Mouse (Mus musculus) retina, postnatal 7 days (tissue): Measurements from ENCODE around the gene Map6.
A peak's percentile ranks its signal among the peaks of the same experiment; 100 is the strongest.
"Not testable (repeated sequence)": the region's sequence is repeated elsewhere in the genome, so short reads cannot be mapped to it uniquely, and the experiment has no call there.

Source experiments
- DNase-seq: peaks from one replicate; pipeline ENCODE4 v3.0.0-alpha.2; 2012; ENCODE audit warnings: low read depth, low spot score

Map6 gene

DNA sequence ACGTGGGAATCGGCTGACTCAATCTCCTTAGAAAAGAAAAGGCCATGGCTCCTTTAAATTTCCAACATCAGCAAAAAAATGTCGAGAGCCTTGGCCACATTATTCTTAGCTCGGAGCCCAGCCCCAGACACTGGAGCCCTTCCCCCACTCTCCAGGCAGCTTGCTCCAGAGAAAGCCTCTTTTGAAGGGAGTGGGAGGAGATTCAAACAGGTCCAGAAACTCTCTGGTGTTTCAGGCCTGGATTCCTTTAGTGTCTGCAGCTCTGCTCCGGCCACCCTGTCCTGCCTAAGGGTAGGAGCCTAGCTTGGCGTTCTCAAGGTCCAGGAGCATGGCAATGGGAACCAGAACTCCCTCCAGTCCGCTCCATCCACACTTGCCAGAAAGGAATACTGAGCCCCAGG lies 88.5 kb downstream of the Map6 start:
- DNase-seq, result no peak

DNA sequence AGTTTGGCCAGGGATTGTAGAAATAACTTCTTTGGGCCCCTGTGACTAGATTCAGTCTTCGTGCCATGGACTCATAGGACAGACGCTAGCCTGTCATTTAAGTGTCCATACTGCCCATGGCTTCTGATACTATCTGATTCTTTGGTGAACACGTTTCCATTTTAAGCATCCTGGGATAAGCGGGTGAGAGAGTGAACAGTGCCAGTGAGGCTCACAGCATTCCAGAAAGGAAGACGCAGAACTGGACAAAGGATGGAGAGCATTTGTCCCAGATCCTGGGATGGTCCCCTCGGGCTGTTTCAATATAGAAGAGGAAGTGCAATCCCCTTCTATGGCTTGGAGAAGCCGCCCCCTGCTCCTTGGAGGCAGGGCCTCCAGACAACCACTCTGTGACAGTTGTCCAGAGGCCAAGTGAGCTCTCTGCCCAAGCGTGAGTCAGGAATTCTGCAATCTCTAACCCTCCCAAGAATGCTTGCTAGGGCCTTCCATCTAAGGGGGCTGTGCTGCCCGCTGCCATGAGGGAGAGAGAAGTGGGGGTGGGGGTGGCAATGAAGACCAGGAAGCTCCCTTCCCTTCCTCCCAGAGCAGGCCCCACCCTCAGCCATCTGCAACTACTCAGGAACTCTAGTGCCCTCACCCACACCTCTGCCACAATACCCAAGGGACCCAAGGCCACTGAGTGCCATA lies 89.1 kb downstream of the Map6 start:
- DNase-seq, result no peak

DNA sequence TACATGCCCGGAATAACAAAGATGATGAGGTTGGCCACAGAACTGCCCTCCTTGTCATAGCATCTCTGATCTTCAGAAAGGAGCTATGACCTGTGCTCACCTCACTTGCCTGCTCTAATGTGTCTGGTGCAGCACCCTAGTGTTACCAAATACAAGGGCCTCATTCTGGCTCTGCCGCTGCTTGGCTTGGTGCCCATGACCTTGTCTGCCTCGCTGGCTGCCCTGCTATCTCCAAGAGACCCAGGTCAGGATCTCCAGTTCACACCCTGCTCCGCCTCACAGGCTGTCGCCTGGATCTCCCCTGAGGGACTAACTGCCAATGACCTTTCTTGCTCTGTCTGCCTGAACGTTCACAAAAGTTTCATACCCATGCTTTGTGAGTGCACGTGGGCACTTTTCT lies 90.0 kb downstream of the Map6 start:
- no peak for DNase-seq

DNA sequence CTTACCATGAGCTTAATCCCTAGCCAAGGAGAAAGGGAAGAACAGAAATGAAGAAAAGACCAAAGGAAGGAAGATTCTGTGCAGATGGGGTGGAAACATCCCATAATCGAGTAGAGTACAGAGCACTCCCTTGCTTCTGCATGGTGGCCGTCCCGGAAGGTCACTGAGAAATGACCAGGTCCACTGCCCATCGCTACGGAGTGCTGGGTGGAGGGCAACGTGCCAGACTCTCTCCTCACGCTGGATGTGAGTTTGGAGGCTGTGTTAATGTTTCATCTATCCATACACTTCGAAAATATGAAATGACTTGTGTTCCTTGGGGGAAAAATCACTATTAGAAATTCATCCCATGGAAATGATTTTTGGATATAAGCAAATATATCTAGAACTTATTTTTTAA lies 91.1 kb downstream of the Map6 start:
- DNase-seq, result no peak

DNA sequence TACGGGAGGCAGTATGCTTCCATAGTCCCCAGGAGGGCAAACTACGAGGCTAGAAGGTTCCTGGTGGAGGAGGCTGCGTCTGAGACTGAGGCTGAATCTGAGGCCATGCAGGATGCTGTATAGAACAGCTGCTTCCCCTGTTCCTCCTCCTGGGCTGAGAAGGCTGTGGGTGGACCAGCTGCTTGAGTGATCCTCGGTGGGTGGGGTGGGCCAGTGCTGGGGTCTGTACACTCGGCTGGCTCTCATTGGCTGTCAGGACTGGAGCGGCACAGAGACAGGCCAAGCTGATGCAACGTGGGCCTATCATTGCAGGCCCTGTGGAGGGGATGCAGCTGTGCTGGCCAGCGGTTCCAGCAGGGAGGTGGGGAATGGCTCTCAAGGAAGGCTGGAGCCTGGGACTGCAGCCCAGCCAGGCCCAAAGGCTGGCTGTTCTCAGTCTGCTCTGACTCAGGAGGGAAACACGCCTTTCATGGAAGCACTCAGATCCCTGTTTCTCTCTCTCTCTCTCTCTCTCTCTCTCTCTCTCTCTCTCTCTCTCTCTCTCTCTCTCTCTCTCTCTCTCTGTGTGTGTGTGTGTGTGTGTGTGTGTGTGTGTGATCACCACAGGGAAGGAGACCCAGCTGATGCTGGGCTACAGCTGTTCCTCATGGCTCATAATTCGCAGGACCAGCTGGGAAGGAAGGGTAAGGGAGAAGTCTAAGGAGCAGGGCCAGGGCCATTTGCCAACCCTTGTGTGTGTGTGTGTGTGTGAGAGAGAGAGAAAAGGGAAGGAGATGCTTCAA lies 93.0 kb downstream of the Map6 start:
- DNase-seq, result no peak

- no peak for DNase-seq
Observed at GRCm38 (mm10) chr7:99360803-99361414, 93.7 kb downstream of the Map6 start.

- no peak for DNase-seq
Observed at GRCm38 (mm10) chr7:99362137-99362536, 94.9 kb downstream of the Map6 start.

GRCm38 (mm10) chr7:99365069-99365468 lies 97.8 kb downstream of the Map6 start:
- DNase-seq, result peak; percentile 67

DNA sequence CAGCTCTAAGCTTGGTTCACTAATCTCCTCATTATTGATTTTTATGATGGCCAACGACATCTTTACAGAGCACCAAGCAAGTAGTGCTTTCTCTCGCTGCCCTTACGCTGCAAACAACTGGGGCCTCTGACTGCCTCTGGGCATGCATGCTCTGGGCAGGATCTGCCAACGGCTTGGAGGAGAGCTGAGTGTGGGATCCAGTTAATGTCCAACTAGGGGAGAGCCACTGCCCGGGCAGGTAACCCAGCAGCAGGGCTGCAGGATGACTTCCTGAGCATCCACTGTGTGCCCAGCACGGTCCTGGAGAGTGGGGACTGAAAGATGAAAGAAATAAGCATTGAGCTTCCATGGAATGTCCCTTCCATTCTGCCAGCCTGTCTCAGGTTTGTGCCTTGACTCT lies 99.5 kb downstream of the Map6 start:
- no peak for DNase-seq

DNA sequence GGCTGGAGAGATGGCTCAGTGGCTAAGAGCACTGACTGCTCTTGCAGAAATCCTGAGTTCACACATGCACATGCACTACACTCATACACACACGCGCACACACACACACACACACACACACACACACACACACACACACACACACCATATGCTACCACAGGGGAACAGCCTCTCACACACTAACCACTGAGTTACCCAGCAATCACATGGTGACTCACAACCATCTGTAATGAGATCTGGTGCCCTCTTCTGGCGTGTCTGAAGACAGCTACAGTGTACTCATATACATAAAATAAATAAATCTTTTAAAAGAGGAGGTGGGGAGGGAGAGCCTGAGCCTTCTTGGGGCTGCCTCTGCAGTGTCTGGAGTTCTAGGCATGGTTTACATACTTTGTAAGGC lies 107.1 kb downstream of the Map6 start:
- DNase-seq, result not testable (repeated sequence)

DNA sequence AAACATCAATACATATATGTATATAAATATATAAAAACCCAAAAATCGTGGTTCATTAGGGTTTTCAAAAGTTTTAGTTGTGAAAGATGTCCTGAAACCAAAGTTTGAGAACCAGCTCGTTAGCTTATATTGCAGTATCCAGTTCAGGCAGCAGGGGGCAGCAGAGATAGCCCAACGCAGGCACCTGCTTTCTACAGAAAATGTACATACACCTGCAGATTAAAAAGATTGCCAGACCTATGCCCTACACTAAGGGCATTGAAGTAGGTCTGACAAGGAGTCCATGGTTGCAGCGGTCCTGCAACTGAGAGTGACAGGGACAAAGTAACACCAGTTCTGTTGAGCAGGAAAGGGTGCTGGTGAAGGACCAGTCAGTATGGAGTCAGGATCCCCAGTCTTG lies 108.2 kb downstream of the Map6 start:
- no peak for DNase-seq

DNA sequence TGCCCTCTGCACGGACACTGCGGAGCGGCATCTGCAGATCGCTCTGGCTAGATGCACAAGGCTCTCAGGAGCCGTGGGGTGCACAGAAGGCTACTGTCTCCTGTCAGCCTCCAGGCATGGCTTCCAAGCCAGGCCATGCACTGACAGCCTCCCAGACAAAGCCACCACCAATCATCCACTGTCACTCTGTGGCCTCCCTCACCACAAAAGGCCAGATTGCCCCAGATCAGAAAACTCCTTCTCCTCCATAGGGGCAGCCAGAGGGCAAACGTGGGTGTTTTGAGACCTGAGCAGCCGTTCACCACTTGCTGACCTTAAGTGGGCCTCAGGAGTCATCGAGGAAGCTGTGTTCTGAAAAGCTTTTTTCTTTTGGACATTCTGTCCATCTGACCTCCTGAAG lies 111.6 kb downstream of the Map6 start:
- DNase-seq, result no peak

DNA sequence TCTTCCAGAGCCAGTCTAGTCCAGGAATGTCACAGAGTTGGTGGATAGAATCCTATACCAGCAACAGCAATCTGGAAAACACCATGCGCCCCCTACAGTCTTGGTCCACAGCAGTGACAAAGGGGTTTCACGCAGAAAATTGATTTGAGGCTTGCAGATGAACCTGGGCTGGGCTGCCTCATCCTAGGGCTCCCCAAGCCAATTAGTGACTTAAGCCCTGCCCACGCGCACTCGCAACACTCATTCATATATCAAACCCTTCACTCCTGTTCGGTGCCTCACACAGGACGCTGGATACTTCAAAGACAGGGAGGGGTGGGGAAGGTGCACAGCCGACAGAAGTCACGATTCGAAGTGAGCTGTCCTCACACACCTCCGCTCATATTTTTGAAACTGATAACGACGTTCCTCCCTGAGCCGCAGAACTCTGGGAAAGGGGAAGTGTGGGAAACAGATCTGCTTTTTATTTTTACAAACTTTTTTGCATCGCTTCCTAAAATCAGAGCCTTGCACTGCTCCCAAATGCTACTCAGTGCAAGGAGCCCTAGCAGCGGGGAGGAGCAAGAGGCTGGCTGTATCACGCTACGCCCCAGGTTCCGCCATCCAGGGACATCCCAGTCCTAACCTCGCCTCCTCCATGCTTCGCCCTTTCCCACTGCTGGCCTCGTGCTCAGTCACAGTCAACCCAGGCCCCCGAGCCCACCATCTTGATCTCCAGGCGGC lies 113.4 kb downstream of the Map6 start:
- DNase-seq, result no peak

GRCm38 (mm10) chr7:99381214-99382087 lies 114.2 kb downstream of the Map6 start, which contains the start of gene Gdpd5:
Gene Gdpd5 (plus strand): TSS chr7:99381414.
- DNase-seq, result peak; percentile 97

- DNase-seq, result no peak
Observed at GRCm38 (mm10) chr7:99382088-99383000, 115.1 kb downstream of the Map6 start.

GRCm38 (mm10) chr7:99383246-99383645 lies 116.0 kb downstream of the Map6 start:
- DNase-seq, result no peak

GRCm38 (mm10) chr7:99384101-99384611 lies 116.9 kb downstream of the Map6 start:
- no peak for DNase-seq

GRCm38 (mm10) chr7:99386030-99386429 lies 118.8 kb downstream of the Map6 start:
- DNase-seq, result no peak
